Mouse (Mus musculus): ENCODE measurements around the gene Olfr167. TPM values are rescaled to one million over a fixed set of nuclear protein-coding genes. Genes with fewer than 3 reads are reported as not detected.
"Not testable (repeated sequence)": the region's sequence is repeated elsewhere in the genome, so short reads cannot be mapped to it uniquely, and the experiment has no call there.

Olfr167 gene
- not detected for polyA plus RNA-seq (2017; shearing (Covaris generic))

GRCm38 (mm10) chr16:19522166-19522565, at the start of gene Olfr167:
Olfr167 (minus strand) TSS chr16:19522266.
- ATAC-seq: no peak

GRCm38 (mm10) chr16:19571709-19572108, 49.6 kb upstream of the Olfr167 start, which contains the start of gene Olfr169:
Olfr169 (minus strand) TSS chr16:19571809.
- not testable (repeated sequence) for ATAC-seq

GRCm38 (mm10) chr16:19553429-19553828, 31.4 kb upstream of the Olfr167 start:
- ATAC-seq: not testable (repeated sequence)

- not testable (repeated sequence) for ATAC-seq
Observed at GRCm38 (mm10) chr16:19552246-19552645, 30.2 kb upstream of the Olfr167 start.

GRCm38 (mm10) chr16:19535455-19535854, 13.4 kb upstream of the Olfr167 start, which contains the start of gene Olfr168:
Olfr168 (minus strand) TSS chr16:19535555.
- no peak for ATAC-seq

GRCm38 (mm10) chr16:19483394-19483793, 38.7 kb downstream of the Olfr167 start, which contains the start of gene Olfr166:
Olfr166 (plus strand) TSS chr16:19483694.
- ATAC-seq: no peak

GRCm38 (mm10) chr16:19464365-19464764, 57.7 kb downstream of the Olfr167 start:
- no peak for ATAC-seq

Other genes starting within 250 kb of the Olfr167 start
- gene Olfr164, start 208.2 kb downstream of the Olfr167 start, polyA plus RNA-seq (2017; shearing (Covaris generic)): not detected
- not detected for gene Olfr165, start 99.1 kb downstream of the Olfr167 start, polyA plus RNA-seq (2017; shearing (Covaris generic))
- not detected for gene Olfr166, start 38.6 kb downstream of the Olfr167 start, polyA plus RNA-seq (2017; shearing (Covaris generic))
- not detected for gene Olfr168, start 13.3 kb upstream of the Olfr167 start, polyA plus RNA-seq (2017; shearing (Covaris generic))
- gene Olfr169, start 49.5 kb upstream of the Olfr167 start, polyA plus RNA-seq (2017; shearing (Covaris generic)): not detected
- not detected for gene Olfr170, start 89.6 kb upstream of the Olfr167 start, polyA plus RNA-seq (2017; shearing (Covaris generic))
- gene Olfr171, start 107.7 kb upstream of the Olfr167 start, polyA plus RNA-seq (2017; shearing (Covaris generic)): not detected
- under 1 TPM in 1 of 2 experiments, not detected in 1; 0.14 TPM for gene Lamp3, start 184.1 kb upstream of the Olfr167 start, polyA plus RNA-seq (2017; shearing (Covaris generic))
- gene B3gnt5, start 237.9 kb upstream of the Olfr167 start, polyA plus RNA-seq (2017; shearing (Covaris generic)): 10 to 100 TPM; 15.8 to 17.5 TPM